Mouse (Mus musculus) MEL-GATA-1-ER (cell line): Measurements from ENCODE around the gene Il17rb.

Experiments
- DNase-seq: peaks from one replicate; pipeline ENCODE4 v3.0.0-alpha.2; 2012; ENCODE audit warnings: low read depth; ENCODE audit errors: extremely low read depth

Gene Il17rb

GRCm38 (mm10) chr14:30016666-30017065, 8.0 kb upstream of the Il17rb start:
- no peak for DNase-seq

GRCm38 (mm10) chr14:30015008-30015407, 6.3 kb upstream of the Il17rb start:
- DNase-seq = no peak

GRCm38 (mm10) chr14:30014487-30014886, 5.8 kb upstream of the Il17rb start:
- DNase-seq = no peak

GRCm38 (mm10) chr14:30011886-30012560, 3.3 kb upstream of the Il17rb start:
- DNase-seq = no peak

- DNase-seq = no peak
These were observed 1.3 kb upstream of the Il17rb start for GRCm38 (mm10) chr14:30009864-30010560.

GRCm38 (mm10) chr14:29999475-29999811, 9.3 kb downstream of the Il17rb start:
- DNase-seq = no peak

GRCm38 (mm10) chr14:29998747-29999474, 9.8 kb downstream of the Il17rb start:
- DNase-seq = no peak

- DNase-seq = no peak
These were observed 11.4 kb downstream of the Il17rb start for GRCm38 (mm10) chr14:29997345-29997744.

GRCm38 (mm10) chr14:29996000-29996751, 12.5 kb downstream of the Il17rb start:
- DNase-seq = no peak

- no peak for DNase-seq
These were observed 13.7 kb downstream of the Il17rb start for GRCm38 (mm10) chr14:29994976-29995375.

- no peak for DNase-seq
These were observed 20.4 kb downstream of the Il17rb start for GRCm38 (mm10) chr14:29988337-29988736.

GRCm38 (mm10) chr14:29987739-29988138, 21.0 kb downstream of the Il17rb start:
- DNase-seq = no peak

GRCm38 (mm10) chr14:29987276-29987675, 21.4 kb downstream of the Il17rb start:
- no peak for DNase-seq

- no peak for DNase-seq
These were observed 22.6 kb downstream of the Il17rb start for GRCm38 (mm10) chr14:29986096-29986495.

- DNase-seq = peak; percentile 41
These were observed 28.1 kb downstream of the Il17rb start for GRCm38 (mm10) chr14:29980447-29981205.

GRCm38 (mm10) chr14:29978254-29979204, 30.2 kb downstream of the Il17rb start, which contains the start of gene Actr8:
TSS of gene Actr8 (plus strand) at chr14:29978337.
- DNase-seq = peak; percentile 82

GRCm38 (mm10) chr14:29976927-29977326, 31.8 kb downstream of the Il17rb start:
- DNase-seq = no peak

- DNase-seq = no peak
These were observed 36.7 kb downstream of the Il17rb start for GRCm38 (mm10) chr14:29971993-29972392.

- DNase-seq = no peak
These were observed 37.2 kb downstream of the Il17rb start for GRCm38 (mm10) chr14:29971446-29971845.
